ENCODE assay signal across 15 mouse cellular contexts in genomic region chr15:100414011-100414410, GRCm38 (mm10). TPM values are rescaled to one million over a fixed set of nuclear protein-coding genes. Genes with fewer than 3 reads are reported as not detected.
A peak's percentile ranks its signal among the peaks of the same experiment; 100 is the strongest.
DNase-seq lines count a peak whose midpoint lies in the region; ATAC-seq lines count a peak whose summit lies in the region.
"Had no signal": no experiment of that assay in that cellular context is flagged by ENCODE, and none has a peak within 500 bp of the region (broad histone marks: within the 10 kb centered on the region; RNA-seq: fewer than 3 reads in every experiment).

No protein-coding gene starts in this region.

- H3K27ac ChIP-seq in kidney, embryonic 15.5 days = peak overlapping the region; percentile 58
- H3K27ac ChIP-seq in liver, embryonic 15.5 days (replicated peaks) = peak overlapping the region; percentile 87
- H3K27ac ChIP-seq: forebrain, embryonic 10.5 days; midbrain, embryonic 12.5 days had no signal

- no peaks in the 10 kb centered on the region for H3K9me3 ChIP-seq in kidney, embryonic 15.5 days (replicated peaks)
- H3K9me3 ChIP-seq in liver, embryonic 15.5 days (replicated peaks) = no peaks in the 10 kb centered on the region
- H3K9me3 ChIP-seq: forebrain, embryonic 10.5 days; midbrain, embryonic 12.5 days had no signal

- intact Hi-C loops in heart, postnatal 36 days (cut with DNase I) = no loop called here

- DNase-seq in kidney, postnatal 14 days = no peak
- DNase-seq in gastrocnemius, postnatal 25 days = peak; percentile 64
- DNase-seq in thymus, postnatal 4 days = peak; percentile 73
- no peak for DNase-seq in heart, postnatal 36 days
- DNase-seq in heart, adult 8-10 months (ENCODE audit: low spot score) = no peak
- DNase-seq: lung, embryonic 14.5 days had no signal

- peaks cover 68% of the 10 kb centered on the region for H3K4me1 ChIP-seq in kidney, embryonic 15.5 days
- peaks cover 91% of the 10 kb centered on the region for H3K4me1 ChIP-seq in liver, embryonic 15.5 days (replicated peaks)

- no peak overlapping the region for H3K4me3 ChIP-seq in kidney, embryonic 15.5 days (replicated peaks)
- no peak overlapping the region for H3K4me3 ChIP-seq in liver, embryonic 15.5 days (replicated peaks)
- H3K4me3 ChIP-seq: forebrain, embryonic 10.5 days; midbrain, embryonic 12.5 days had no signal

- H3K27me3 ChIP-seq in kidney, embryonic 15.5 days = no peaks in the 10 kb centered on the region
- no peaks in the 10 kb centered on the region for H3K27me3 ChIP-seq in liver, embryonic 15.5 days
- H3K27me3 ChIP-seq: midbrain, embryonic 12.5 days had no signal

- ATAC-seq in kidney, embryonic 15.5 days (replicated peaks; ENCODE audit: low FRiP score) = no peak
- peak; percentile 11; the same call in 1 of the 2 replicates for ATAC-seq in liver, embryonic 15.5 days (ENCODE audit: insufficient read depth)
- ATAC-seq in erythroid progenitor cell, adult 5-6 weeks (replicated peaks; ENCODE audit: low FRiP score, poor library complexity, severe bottlenecking) = no peak

- peaks cover 25% of the 10 kb centered on the region for H3K36me3 ChIP-seq in kidney, embryonic 15.5 days
- H3K36me3 ChIP-seq in liver, embryonic 15.5 days (replicated peaks) = peaks cover 64% of the 10 kb centered on the region

- no peak overlapping the region for H3K9ac ChIP-seq in kidney, embryonic 15.5 days
- H3K9ac ChIP-seq in liver, embryonic 15.5 days = peak overlapping the region; percentile 10; the same call in 1 of the 2 replicates
- H3K9ac ChIP-seq: lung, embryonic 14.5 days; midbrain, embryonic 12.5 days had no signal

- no peak overlapping the region for H3K4me2 ChIP-seq in kidney, embryonic 15.5 days
- H3K4me2 ChIP-seq in liver, embryonic 15.5 days = 0 out of 2 replicates have a peak overlapping the region, but pooled peaks have one; percentile 2
- H3K4me2 ChIP-seq: lung, embryonic 14.5 days; midbrain, embryonic 12.5 days had no signal

- WGBS in kidney, embryonic 15.5 days = 57% methylated on average over 4 of the region's 4 CpGs
- WGBS in liver, embryonic 15.5 days (ENCODE audit: insufficient replicate concordance) = 53% methylated on average over 4 of the region's 4 CpGs

RNA-seq across cellular contexts. Expression of gene Gm5475, which starts 7.9 kb away (rescaled TPM):
- polyA plus RNA-seq in kidney, embryonic 15.5 days (2015; fragmentation: Nextera tagmentation; extraction: Ambion mirVana) = 0.15 and 0.25 TPM in 2 replicates
- total RNA-seq in gastrocnemius, postnatal 25 days (2021) = not detected
- polyA plus RNA-seq in liver, embryonic 15.5 days (2015; fragmentation: Nextera tagmentation; extraction: Ambion mirVana) = 0.05 TPM in 2 replicates
- total RNA-seq in erythroid progenitor cell, adult 5-6 weeks (2015; ENCODE audit: low replicate concordance) = not detected in 2 replicates
- total RNA-seq in erythroid progenitor cell, adult 5-6 weeks (2017; ENCODE audit: low replicate concordance) = 0.51 TPM in 1 of 2 replicates, not detected in the other
- total RNA-seq in heart, postnatal 36 days (2021) = not detected
- total RNA-seq in heart, adult 8-10 months (2022) = not detected
- total RNA-seq: adrenal gland, postnatal 36 days; common myeloid progenitor, adult 5-6 weeks had no signal
- polyA plus RNA-seq: heart, embryonic 14.5 days; lung, embryonic 14.5 days had no signal

RNA-seq across cellular contexts. Expression of gene Slc11a2, which starts 10.9 kb away (rescaled TPM):
- 26.8 and 28.2 TPM in 2 replicates for polyA plus RNA-seq in kidney, embryonic 15.5 days (2015; fragmentation: Nextera tagmentation; extraction: Ambion mirVana)
- total RNA-seq in gastrocnemius, postnatal 25 days (2021) = 10 to 100 TPM; 36.7 to 41.9 TPM
- polyA plus RNA-seq in liver, embryonic 15.5 days (2015; fragmentation: Nextera tagmentation; extraction: Ambion mirVana) = 39.7 and 43.9 TPM in 2 replicates
- 119 and 142 TPM in 2 replicates for total RNA-seq in erythroid progenitor cell, adult 5-6 weeks (2015; ENCODE audit: low replicate concordance)
- total RNA-seq in erythroid progenitor cell, adult 5-6 weeks (2017; ENCODE audit: low replicate concordance) = 109 and 145 TPM in 2 replicates
- total RNA-seq in heart, postnatal 36 days (2021) = 10 to 100 TPM; 45.2 TPM
- 10 to 100 TPM; 49.0 to 61.5 (median 51.9) TPM for total RNA-seq in heart, adult 8-10 months (2022)

RNA-seq across cellular contexts. Expression of gene Higd1c, which starts 49.7 kb away (rescaled TPM):
- 0.64 and 1.7 TPM in 2 replicates for polyA plus RNA-seq in kidney, embryonic 15.5 days (2015; fragmentation: Nextera tagmentation; extraction: Ambion mirVana)
- not detected for total RNA-seq in gastrocnemius, postnatal 25 days (2021)
- not detected in 2 replicates for polyA plus RNA-seq in liver, embryonic 15.5 days (2015; fragmentation: Nextera tagmentation; extraction: Ambion mirVana)
- total RNA-seq in erythroid progenitor cell, adult 5-6 weeks (2015; ENCODE audit: low replicate concordance) = not detected in 2 replicates
- not detected in 2 replicates for total RNA-seq in erythroid progenitor cell, adult 5-6 weeks (2017; ENCODE audit: low replicate concordance)
- not detected for total RNA-seq in heart, postnatal 36 days (2021)
- not detected for total RNA-seq in heart, adult 8-10 months (2022)
- total RNA-seq: adrenal gland, postnatal 36 days; common myeloid progenitor, adult 5-6 weeks; layer of hippocampus, postnatal 10 days had no signal
- polyA plus RNA-seq: forebrain, embryonic 10.5 days; heart, embryonic 14.5 days; lung, embryonic 14.5 days; midbrain, embryonic 12.5 days had no signal

RNA-seq across cellular contexts. Expression of gene Letmd1, which starts 54.8 kb away (rescaled TPM):
- 27.5 and 27.8 TPM in 2 replicates for polyA plus RNA-seq in kidney, embryonic 15.5 days (2015; fragmentation: Nextera tagmentation; extraction: Ambion mirVana)
- total RNA-seq in gastrocnemius, postnatal 25 days (2021) = 1 to 10 TPM; 9.1 to 9.9 TPM
- polyA plus RNA-seq in liver, embryonic 15.5 days (2015; fragmentation: Nextera tagmentation; extraction: Ambion mirVana) = 11.9 and 14.3 TPM in 2 replicates
- 4.3 and 8.8 TPM in 2 replicates for total RNA-seq in erythroid progenitor cell, adult 5-6 weeks (2015; ENCODE audit: low replicate concordance)
- 4.4 and 4.5 TPM in 2 replicates for total RNA-seq in erythroid progenitor cell, adult 5-6 weeks (2017; ENCODE audit: low replicate concordance)
- 10 to 100 TPM; 12.2 to 14.8 TPM for total RNA-seq in heart, postnatal 36 days (2021)
- 10 to 100 TPM; 11.2 to 14.0 (median 11.8) TPM for total RNA-seq in heart, adult 8-10 months (2022)

Comparison
In these comparisons a context has a peak if more than half of its experiments do, and no peak if none do; other contexts are left out.
1. DNase-seq: peak in gastrocnemius, postnatal 25 days (single experiment) and thymus, postnatal 4 days (single experiment); none in kidney, postnatal 14 days (single experiment), heart, postnatal 36 days (0 of 2) and heart, adult 8-10 months (single experiment).